Mouse (Mus musculus) forebrain, embryonic 11.5 days (tissue): ENCODE measurements around the gene Vash2. TPM values are rescaled to one million over a fixed set of nuclear protein-coding genes. Genes with fewer than 3 reads are reported as not detected.
A peak's percentile ranks its signal among the peaks of the same experiment; 100 is the strongest.
"Not testable (repeated sequence)": the region's sequence is repeated elsewhere in the genome, so short reads cannot be mapped to it uniquely, and the experiment has no call there.

Experiments
- ATAC-seq: fragments of 200-750 bp; cut with Nextera tagmentation; replicated peaks from 2 replicates; pipeline ENCODE4 v1.8.0; 2017; ENCODE audit warnings: moderate TSS enrichment; ENCODE audit not compliant: low FRiP score
- DNase-seq: peaks from one replicate; pipeline ENCODE4 v3.0.0-alpha.2; 2017; ENCODE audit warnings: low spot score
- H3K27ac ChIP-seq: fragments of 300-500 bp; sonication (generic); 2 replicates; pipeline ENCODE4 v1.5.1; 2014; ENCODE audit warnings: low read depth, low read length
- H3K27me3 ChIP-seq: fragments of 300-500 bp; sonication (generic); 2 replicates; pipeline ENCODE4 v1.6.1; 2014; ENCODE audit warnings: mild to moderate bottlenecking, low read length, mixed read lengths; ENCODE audit not compliant: control insufficient read depth, insufficient read depth
- H3K36me3 ChIP-seq: fragments of 300-500 bp; sonication (generic); 2 replicates; pipeline ENCODE4 v1.6.1; 2014; ENCODE audit warnings: mild to moderate bottlenecking, low read length, moderate library complexity, mixed read lengths; ENCODE audit not compliant: control insufficient read depth, insufficient read depth
- H3K4me1 ChIP-seq: fragments of 300-500 bp; sonication (generic); replicated peaks from 2 replicates; pipeline ENCODE4 v1.6.1; 2014; ENCODE audit warnings: low read length, mixed read lengths; ENCODE audit not compliant: control insufficient read depth, insufficient read depth
- H3K4me2 ChIP-seq: fragments of 300-500 bp; sonication (generic); 2 replicates; pipeline ENCODE4 v1.6.1; 2014; ENCODE audit warnings: low read depth, mild to moderate bottlenecking, low read length, moderate library complexity, mixed read lengths; ENCODE audit not compliant: severe bottlenecking
- H3K4me3 ChIP-seq: fragments of 300-500 bp; sonication (generic); 2 replicates; pipeline ENCODE4 v1.5.1; 2014; ENCODE audit warnings: low read depth, low read length
- H3K9ac ChIP-seq: fragments of 300-500 bp; sonication (generic); 2 replicates; pipeline ENCODE4 v1.6.1; 2014; ENCODE audit warnings: low read length
- H3K9me3 ChIP-seq: fragments of 300-500 bp; sonication (generic); 2 replicates; pipeline ENCODE4 v1.6.1; 2016; ENCODE audit warnings: low read length, mixed read lengths; ENCODE audit not compliant: control insufficient read depth
- WGBS: fragments of 180-500 bp; shearing (Covaris S2); extraction: QIAGEN DNeasy Blood & Tissue Kit; methylation state at CpG from one replicate; pipeline ENCODE4 v1.1.7; 2014; 5-methylcytosine and 5-hydroxymethylcytosine counted together
- polyA plus RNA-seq: library from polyadenylated mRNA; unstranded; fragments of >200 nt; fragmentation: Nextera tagmentation; extraction: Ambion mirVana; gene quantifications from 2 replicates; pipeline ENCODE4 v1.2.1, GENCODE M21; 2014

The Vash2 gene
- polyA plus RNA-seq, 1 experiment from 2014 or later, result 53.2 TPM

DNA sequence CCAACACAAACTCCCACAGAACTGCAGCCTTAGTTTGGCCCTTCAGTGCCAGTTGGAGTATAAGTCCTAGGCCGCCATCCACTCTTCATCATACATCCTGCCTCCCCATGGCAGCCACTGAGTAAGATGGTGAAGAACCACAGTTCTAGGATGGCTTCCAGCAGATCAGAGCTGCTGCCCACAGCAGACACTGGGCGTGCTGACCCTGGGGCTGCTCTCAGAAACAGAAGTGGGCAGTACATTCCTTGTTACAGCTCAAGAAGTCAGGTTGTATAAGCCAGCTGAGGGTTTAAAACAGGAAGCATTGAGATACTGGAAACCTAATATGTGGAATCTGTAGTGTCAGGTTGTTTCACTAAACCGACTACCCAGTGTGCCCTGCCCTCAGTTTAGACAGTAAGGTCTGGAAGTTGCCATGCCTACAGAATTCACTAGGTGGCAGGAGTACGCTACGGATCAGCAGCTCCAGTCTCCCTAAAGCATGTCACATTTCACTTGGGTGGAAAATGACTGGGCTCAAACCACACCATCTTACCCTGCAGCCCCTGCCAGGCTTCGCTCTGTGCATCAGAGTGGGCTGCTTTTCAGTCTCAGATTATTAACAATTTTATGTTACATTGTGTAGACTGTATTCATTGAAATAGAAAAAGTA, 34.9 kb downstream of the Vash2 start:
- no peaks in the 10 kb centered on the region for H3K4me1 ChIP-seq
- H3K9ac ChIP-seq, result no peak overlapping the region
- H3K4me2 ChIP-seq, result no peak overlapping the region
- peak; percentile 69 for ATAC-seq
- H3K36me3 ChIP-seq, result peaks cover 4% of the 10 kb centered on the region
- H3K27ac ChIP-seq, result no peak overlapping the region
- H3K27me3 ChIP-seq, result no peaks in the 10 kb centered on the region
- no peak overlapping the region for H3K4me3 ChIP-seq
- 53% methylated on average over 6 of the region's 6 CpGs for WGBS
- peak; percentile 80 for DNase-seq
- no peaks in the 10 kb centered on the region for H3K9me3 ChIP-seq

DNA sequence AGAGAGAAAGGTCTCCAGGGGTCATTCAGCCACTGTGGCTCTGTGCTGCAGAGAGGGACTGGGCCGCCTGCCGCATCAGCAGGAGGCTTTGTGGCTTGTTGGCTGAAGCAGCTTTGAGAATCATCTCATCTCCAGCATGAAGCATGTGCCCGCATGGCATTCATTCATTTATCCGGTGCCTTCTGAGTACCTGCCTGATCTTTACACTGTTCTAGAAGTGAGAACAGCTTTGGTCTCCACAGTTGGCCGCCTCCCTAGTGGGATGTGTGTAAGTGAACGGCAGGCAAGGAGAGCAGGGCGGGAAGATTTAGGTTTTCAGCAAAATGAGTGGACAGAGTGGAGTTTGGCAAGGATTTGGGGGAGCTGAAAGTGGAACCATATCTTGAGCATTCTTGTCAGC, 39.3 kb downstream of the Vash2 start:
- DNase-seq (no peak), ATAC-seq (no peak)
- H3K27ac ChIP-seq, result no peak overlapping the region
- no peaks in the 10 kb centered on the region for H3K4me1 ChIP-seq
- H3K9me3 ChIP-seq, result no peaks in the 10 kb centered on the region
- H3K4me3 ChIP-seq, result no peak overlapping the region
- no peak overlapping the region for H3K4me2 ChIP-seq
- no peak overlapping the region for H3K9ac ChIP-seq
- 83% methylated on average over 7 of the region's 7 CpGs for WGBS
- peaks cover 4% of the 10 kb centered on the region for H3K36me3 ChIP-seq
- H3K27me3 ChIP-seq, result no peaks in the 10 kb centered on the region

- ATAC-seq (no peak), DNase-seq (no peak)
- H3K4me2 ChIP-seq, result no peak overlapping the region
- H3K9me3 ChIP-seq, result no peaks in the 10 kb centered on the region
- H3K4me3 ChIP-seq, result no peak overlapping the region
- no peaks in the 10 kb centered on the region; the same call in 1 of the 2 replicates for H3K4me1 ChIP-seq
- H3K9ac ChIP-seq, result no peak overlapping the region
- H3K27me3 ChIP-seq, result no peaks in the 10 kb centered on the region
- WGBS, result 88% methylated on average over 6 of the region's 6 CpGs
- H3K36me3 ChIP-seq, result no peaks in the 10 kb centered on the region
- H3K27ac ChIP-seq, result no peak overlapping the region
These were observed 48.9 kb downstream of the Vash2 start for GRCm38 (mm10) chr1:190930181-190930580.

GRCm38 (mm10) chr1:190929010-190929695, 49.9 kb downstream of the Vash2 start:
- H3K36me3 ChIP-seq, result no peaks in the 10 kb centered on the region
- H3K9ac ChIP-seq, result peak overlapping the region; percentile 93
- ATAC-seq (no peak), DNase-seq (no peak)
- peak overlapping the region; percentile 79 for H3K4me2 ChIP-seq
- no peaks in the 10 kb centered on the region for H3K27me3 ChIP-seq
- peak overlapping the region; percentile 70 for H3K4me3 ChIP-seq
- WGBS, result 11% methylated on average over 24 of the region's 27 CpGs
- no peaks in the 10 kb centered on the region; the same call in 1 of the 2 replicates for H3K4me1 ChIP-seq
- peak overlapping the region; percentile 97 for H3K27ac ChIP-seq
- H3K9me3 ChIP-seq, result no peaks in the 10 kb centered on the region

DNA sequence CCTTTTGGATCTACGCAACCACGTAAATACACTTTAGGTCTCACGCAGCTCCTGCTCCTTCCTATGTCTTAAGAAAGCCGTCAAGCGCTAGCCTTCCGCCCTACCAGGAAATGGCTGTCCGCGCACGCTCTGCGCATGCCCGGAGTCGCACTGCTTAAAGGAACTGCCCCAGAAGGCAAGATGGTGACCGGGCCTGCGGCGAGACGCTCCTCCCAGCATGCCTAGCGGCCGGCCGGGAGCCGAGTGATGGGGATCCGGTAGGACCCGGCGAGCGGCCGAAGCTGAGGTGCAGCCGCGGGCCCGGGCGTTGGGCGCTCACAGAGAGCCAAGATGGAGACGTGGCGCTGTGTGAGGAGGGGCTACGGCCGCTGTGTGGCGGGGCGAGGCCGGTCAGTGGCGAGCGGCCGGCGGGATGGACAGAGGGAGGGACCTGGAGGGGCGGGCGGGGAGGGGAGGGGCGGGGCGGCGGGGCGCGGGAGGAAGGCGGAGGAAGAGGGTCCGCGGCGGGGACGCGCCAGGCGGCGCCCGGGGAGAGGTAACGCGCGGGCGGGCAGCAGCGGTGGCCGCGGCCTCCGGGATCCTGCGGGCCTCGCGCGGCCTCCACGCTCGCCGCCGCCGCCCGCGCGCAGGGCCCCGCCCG, 50.6 kb downstream of the Vash2 start:
- H3K4me2 ChIP-seq, result peak overlapping the region; percentile 79
- peak overlapping the region; percentile 93 for H3K9ac ChIP-seq
- peak overlapping the region; percentile 70 for H3K4me3 ChIP-seq
- ATAC-seq (peak; percentile 97), DNase-seq (peak; percentile 98)
- H3K4me1 ChIP-seq, result no peaks in the 10 kb centered on the region; the same call in 1 of the 2 replicates
- H3K27me3 ChIP-seq, result no peaks in the 10 kb centered on the region
- no peaks in the 10 kb centered on the region for H3K36me3 ChIP-seq
- H3K27ac ChIP-seq, result peak overlapping the region; percentile 97
- WGBS, result under 1% methylated on average over 64 of the region's 79 CpGs
- no peaks in the 10 kb centered on the region for H3K9me3 ChIP-seq

DNA sequence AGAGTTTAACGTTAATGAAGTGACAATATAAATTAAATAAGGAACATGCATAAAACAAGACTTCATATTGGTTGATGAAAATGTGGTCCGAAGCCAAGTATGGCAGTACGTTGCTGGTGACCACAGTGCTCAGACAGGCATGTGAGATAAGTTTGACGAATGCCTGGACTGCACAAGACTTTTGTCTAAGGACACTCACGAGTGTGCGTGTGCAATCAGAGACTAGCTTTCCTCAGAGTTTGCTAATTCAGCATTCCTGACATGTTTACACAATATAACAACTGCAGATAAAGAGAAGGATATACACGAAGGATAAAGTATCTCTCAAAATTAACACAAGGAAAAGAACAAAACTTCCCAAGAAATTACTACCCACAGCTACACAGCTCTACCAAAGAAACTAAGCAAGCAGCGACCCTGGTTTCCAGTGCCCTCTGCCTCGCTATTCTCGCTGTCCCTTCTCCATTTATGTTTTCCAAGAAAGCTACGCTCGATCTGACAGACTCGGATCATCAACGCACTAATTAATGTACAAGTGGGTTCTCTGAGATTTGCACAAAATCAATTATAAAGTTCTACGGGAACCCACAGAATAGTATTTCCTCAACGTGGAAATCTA, 51.2 kb downstream of the Vash2 start:
- Histone ChIP-seq H3K9ac (peak overlapping the region; percentile 93), H3K27ac (peak overlapping the region; percentile 97; the same call in 1 of the 2 replicates), H3K36me3 (no peaks in the 10 kb centered on the region), H3K27me3 (no peaks in the 10 kb centered on the region), H3K9me3 (no peaks in the 10 kb centered on the region), H3K4me1 (no peaks in the 10 kb centered on the region; the same call in 1 of the 2 replicates), H3K4me3 (peak overlapping the region; percentile 70), H3K4me2 (peak overlapping the region; percentile 79)
- ATAC-seq (peak; percentile 18; the same call in 1 of the 2 replicates), DNase-seq (no peak)
- 26% methylated on average over 16 of the region's 16 CpGs for WGBS

- no peaks in the 10 kb centered on the region; the same call in 1 of the 2 replicates for H3K4me1 ChIP-seq
- H3K27ac ChIP-seq, result no peak overlapping the region
- no peaks in the 10 kb centered on the region for H3K9me3 ChIP-seq
- no peak overlapping the region for H3K4me3 ChIP-seq
- WGBS, result 95% methylated on average over 3 of the region's 3 CpGs
- H3K4me2 ChIP-seq, result no peak overlapping the region
- no peaks in the 10 kb centered on the region for H3K36me3 ChIP-seq
- no peak overlapping the region for H3K9ac ChIP-seq
- no peak for ATAC-seq
- H3K27me3 ChIP-seq, result no peaks in the 10 kb centered on the region
- DNase-seq, result no peak
These were observed 51.8 kb downstream of the Vash2 start for GRCm38 (mm10) chr1:190927311-190927710.

DNA sequence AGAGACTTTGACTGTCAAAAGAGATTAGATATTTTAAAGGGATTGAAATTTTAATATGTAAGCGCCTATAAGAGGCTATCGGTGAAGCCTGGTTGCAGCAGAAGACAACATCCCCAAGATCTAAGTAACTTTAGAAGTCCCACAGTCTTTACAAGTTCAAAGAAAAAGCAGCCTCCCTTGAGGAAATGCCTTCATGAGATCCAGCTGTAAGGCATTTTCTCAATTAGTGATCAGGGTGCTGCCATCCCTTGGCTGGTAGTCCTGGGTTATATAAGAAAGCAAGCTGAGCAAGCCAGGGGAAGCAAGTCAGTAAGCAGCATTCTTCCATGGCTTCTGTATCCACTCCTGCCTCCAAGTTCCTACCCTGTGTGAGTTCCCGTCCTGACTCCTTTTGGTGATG, 54.3 kb downstream of the Vash2 start, which contains the start of gene Angel2:
Gene Angel2 (plus strand): TSS at position 301 of the 400 bp plus-strand sequence.
- not testable (repeated sequence) for H3K36me3 ChIP-seq

More for the DNA sequence above, 54.3 kb downstream of the Vash2 start, which contains the start of gene Angel2:
- H3K9me3 ChIP-seq, ATAC-seq, DNase-seq, H3K27me3 ChIP-seq, H3K9ac ChIP-seq, H3K4me1 ChIP-seq, H3K4me3 ChIP-seq, H3K4me2 ChIP-seq, H3K27ac ChIP-seq: not testable (repeated sequence)
- 83% methylated on average over 3 of the region's 3 CpGs for WGBS
